Comparison of ENCODE assay signal across 20 mouse cellular contexts in genomic region chr11:89142527-89143154, GRCm38 (mm10).
A peak's percentile ranks its signal among the peaks of the same experiment; 100 is the strongest.
DNase-seq lines count a peak whose midpoint lies in the region; ATAC-seq lines count a peak whose summit lies in the region.
"Had no signal": no experiment of that assay in that cellular context is flagged by ENCODE, and none has a peak within 500 bp of the region (broad histone marks: within the 10 kb centered on the region; RNA-seq: fewer than 3 reads in every experiment).

No protein-coding gene starts in this region.

- no peak overlapping the region for H3K4me2 ChIP-seq in hindbrain, embryonic 14.5 days (replicated peaks)
- peak overlapping the region; percentile 26; the same call in 1 of the 2 replicates for H3K4me2 ChIP-seq in midbrain, embryonic 12.5 days (replicated peaks)
- no peak overlapping the region for H3K4me2 ChIP-seq in midbrain, embryonic 16.5 days (ENCODE audit: low read length)
- no peak overlapping the region for H3K4me2 ChIP-seq in limb, embryonic 13.5 days (replicated peaks)
- H3K4me2 ChIP-seq in neural tube, embryonic 14.5 days (ENCODE audit: low read depth, low read length): no peak overlapping the region
- H3K4me2 ChIP-seq: limb, embryonic 15.5 days had no signal

- H3K9me3 ChIP-seq in hindbrain, embryonic 10.5 days: peaks cover 3% of the 10 kb centered on the region; the same call in 1 of the 2 replicates
- H3K9me3 ChIP-seq in hindbrain, embryonic 14.5 days (ENCODE audit: control insufficient read depth, low read length): no peaks in the 10 kb centered on the region
- no peaks in the 10 kb centered on the region for H3K9me3 ChIP-seq in midbrain, embryonic 12.5 days
- no peaks in the 10 kb centered on the region for H3K9me3 ChIP-seq in midbrain, embryonic 16.5 days (replicated peaks; ENCODE audit: control insufficient read depth, low read length, poor library complexity, severe bottlenecking)
- 0 out of 2 replicates have a peak, but pooled peaks cover 3% of the 10 kb centered on the region for H3K9me3 ChIP-seq in limb, embryonic 13.5 days
- no peaks in the 10 kb centered on the region for H3K9me3 ChIP-seq in neural tube, embryonic 14.5 days (ENCODE audit: control insufficient read depth, low read length)
- H3K9me3 ChIP-seq: limb, embryonic 15.5 days had no signal

- no peaks in the 10 kb centered on the region for H3K36me3 ChIP-seq in hindbrain, embryonic 10.5 days
- no peaks in the 10 kb centered on the region for H3K36me3 ChIP-seq in hindbrain, embryonic 14.5 days (replicated peaks; ENCODE audit: control insufficient read depth, insufficient read depth)
- H3K36me3 ChIP-seq in midbrain, embryonic 12.5 days: no peaks in the 10 kb centered on the region
- no peaks in the 10 kb centered on the region for H3K36me3 ChIP-seq in midbrain, embryonic 16.5 days (ENCODE audit: control insufficient read depth, insufficient read depth, low read length)
- no peaks in the 10 kb centered on the region for H3K36me3 ChIP-seq in limb, embryonic 13.5 days
- no peaks in the 10 kb centered on the region for H3K36me3 ChIP-seq in neural tube, embryonic 14.5 days (ENCODE audit: control insufficient read depth, insufficient read depth, low read length)
- H3K36me3 ChIP-seq: limb, embryonic 15.5 days had no signal

- no peak overlapping the region for H3K9ac ChIP-seq in hindbrain, embryonic 14.5 days
- no peak overlapping the region for H3K9ac ChIP-seq in midbrain, embryonic 12.5 days (replicated peaks)
- no peak overlapping the region for H3K9ac ChIP-seq in midbrain, embryonic 16.5 days (ENCODE audit: low read depth, low read length)
- H3K9ac ChIP-seq in limb, embryonic 13.5 days: no peak overlapping the region
- no peak overlapping the region for H3K9ac ChIP-seq in neural tube, embryonic 14.5 days (replicated peaks; ENCODE audit: low read depth, low read length)
- H3K9ac ChIP-seq: limb, embryonic 15.5 days had no signal

- H3K27me3 ChIP-seq in hindbrain, embryonic 10.5 days (ENCODE audit: insufficient read depth, poor library complexity, severe bottlenecking): no peaks in the 10 kb centered on the region
- H3K27me3 ChIP-seq in hindbrain, embryonic 14.5 days (ENCODE audit: control insufficient read depth, insufficient read depth, low read length): no peaks in the 10 kb centered on the region
- H3K27me3 ChIP-seq in midbrain, embryonic 12.5 days: no peaks in the 10 kb centered on the region
- no peaks in the 10 kb centered on the region for H3K27me3 ChIP-seq in midbrain, embryonic 16.5 days (ENCODE audit: control insufficient read depth, insufficient read depth, low read depth, low read length)
- H3K27me3 ChIP-seq in limb, embryonic 13.5 days: peaks cover 5% of the 10 kb centered on the region; the same call in 1 of the 2 replicates
- no peaks in the 10 kb centered on the region for H3K27me3 ChIP-seq in neural tube, embryonic 14.5 days (ENCODE audit: control insufficient read depth, insufficient read depth, low read length)
- H3K27me3 ChIP-seq: limb, embryonic 15.5 days had no signal

- no peak overlapping the region for H3K4me3 ChIP-seq in hindbrain, embryonic 10.5 days
- H3K4me3 ChIP-seq in hindbrain, embryonic 14.5 days (replicated peaks; ENCODE audit: low read length): no peak overlapping the region
- H3K4me3 ChIP-seq in midbrain, embryonic 12.5 days: no peak overlapping the region
- no peak overlapping the region for H3K4me3 ChIP-seq in midbrain, embryonic 16.5 days (ENCODE audit: low read depth, low read length)
- no peak overlapping the region for H3K4me3 ChIP-seq in limb, embryonic 13.5 days
- H3K4me3 ChIP-seq in neural tube, embryonic 14.5 days (ENCODE audit: low read depth, low read length): no peak overlapping the region
- H3K4me3 ChIP-seq: limb, embryonic 15.5 days; megakaryocyte, embryonic 14.5 days had no signal

- WGBS in hindbrain, embryonic 10.5 days: 58% methylated on average over 9 of the region's 9 CpGs
- 34% methylated on average over 9 of the region's 9 CpGs for WGBS in hindbrain, embryonic 14.5 days
- WGBS in midbrain, embryonic 12.5 days: 35% methylated on average over 9 of the region's 9 CpGs
- WGBS in midbrain, embryonic 16.5 days: 35% methylated on average over 9 of the region's 9 CpGs
- WGBS in limb, embryonic 13.5 days: 27% methylated on average over 9 of the region's 9 CpGs
- WGBS in neural tube, embryonic 14.5 days: 10% methylated on average over 9 of the region's 9 CpGs

- peaks cover 15% of the 10 kb centered on the region for H3K4me1 ChIP-seq in hindbrain, embryonic 10.5 days (replicated peaks)
- 0 out of 2 replicates have a peak, but pooled peaks cover 5% of the 10 kb centered on the region for H3K4me1 ChIP-seq in hindbrain, embryonic 14.5 days (replicated peaks; ENCODE audit: control insufficient read depth, insufficient read depth, low read length)
- peaks cover 4% of the 10 kb centered on the region; the same call in 1 of the 2 replicates for H3K4me1 ChIP-seq in midbrain, embryonic 12.5 days
- no peaks in the 10 kb centered on the region for H3K4me1 ChIP-seq in midbrain, embryonic 16.5 days (ENCODE audit: control insufficient read depth, insufficient read depth, low read length)
- H3K4me1 ChIP-seq in limb, embryonic 13.5 days: peaks cover 19% of the 10 kb centered on the region
- H3K4me1 ChIP-seq in neural tube, embryonic 14.5 days (ENCODE audit: control insufficient read depth, insufficient read depth, low read length): peaks cover 9% of the 10 kb centered on the region; the same call in 1 of the 2 replicates

- ATAC-seq in hindbrain, embryonic 14.5 days (ENCODE audit: low FRiP score): no peak
- no peak for ATAC-seq in midbrain, embryonic 12.5 days (ENCODE audit: low FRiP score, low read depth)
- no peak for ATAC-seq in midbrain, embryonic 16.5 days
- peak; percentile 21; the same call in 1 of the 2 replicates for ATAC-seq in limb, embryonic 13.5 days (ENCODE audit: low FRiP score, low read depth)
- peak; percentile 41; the same call in 1 of the 2 replicates for ATAC-seq in neural tube, embryonic 14.5 days (ENCODE audit: low read depth)
- ATAC-seq: activated CD4-positive, CD25-positive, alpha-beta regulatory T cell, adult 4 months; forebrain, embryonic 14.5 days; intestine, postnatal 0 days; Patski had no signal

- no peak for DNase-seq in hindbrain, embryonic 10.5 days (ENCODE audit: low spot score)
- DNase-seq in hindbrain, embryonic 14.5 days (ENCODE audit: low spot score): no peak
- no peak for DNase-seq in spleen, postnatal 10 days (ENCODE audit: low spot score in 2 of 2)
- DNase-seq: adrenal gland, postnatal 14 days; cerebellum, adult 8-10 months; kidney, postnatal 10 days; layer of hippocampus, adult 9-11 months; lung, postnatal 10 days; right cerebral cortex, adult 18-20 months; thymus, adult 18-20 months had no signal

- peak overlapping the region; percentile 66 for H3K27ac ChIP-seq in hindbrain, embryonic 10.5 days
- H3K27ac ChIP-seq in hindbrain, embryonic 14.5 days: no peak overlapping the region
- no peak overlapping the region for H3K27ac ChIP-seq in midbrain, embryonic 12.5 days (replicated peaks)
- no peak overlapping the region for H3K27ac ChIP-seq in midbrain, embryonic 16.5 days (ENCODE audit: low read length)
- no peak overlapping the region for H3K27ac ChIP-seq in limb, embryonic 13.5 days
- no peak overlapping the region for H3K27ac ChIP-seq in neural tube, embryonic 14.5 days (ENCODE audit: low read depth, low read length)
- H3K27ac ChIP-seq: limb, embryonic 15.5 days had no signal

Comparison
In these comparisons a context has a peak if more than half of its experiments do, and no peak if none do; other contexts are left out.
1. ATAC-seq: peak in limb, embryonic 13.5 days (single experiment) and neural tube, embryonic 14.5 days (single experiment); none in hindbrain, embryonic 14.5 days (single experiment), midbrain, embryonic 12.5 days (single experiment) and midbrain, embryonic 16.5 days (single experiment).